Mouse (Mus musculus) megakaryocyte, embryonic 14.5 days (primary cell): ENCODE measurements at regions not wholly inside any gene's neighbourhood (a gene's known extent, or its start where the extent isn't known, plus 50 kb on each side); places are given as distances from the start of the nearest gene placed in this dataset.

Experiments
- FLI1 ChIP-seq: IDR thresholded peaks from 2 replicates; pipeline ENCODE4 v1.6.1; 2012; ENCODE audit warnings: low read length, inconsistent platforms, mixed read lengths
- GATA1 ChIP-seq: IDR thresholded peaks from 3 replicates; pipeline ENCODE4 v1.6.1; 2012; ENCODE audit warnings: mixed read lengths, low read length, inconsistent platforms, borderline replicate concordance

DNA sequence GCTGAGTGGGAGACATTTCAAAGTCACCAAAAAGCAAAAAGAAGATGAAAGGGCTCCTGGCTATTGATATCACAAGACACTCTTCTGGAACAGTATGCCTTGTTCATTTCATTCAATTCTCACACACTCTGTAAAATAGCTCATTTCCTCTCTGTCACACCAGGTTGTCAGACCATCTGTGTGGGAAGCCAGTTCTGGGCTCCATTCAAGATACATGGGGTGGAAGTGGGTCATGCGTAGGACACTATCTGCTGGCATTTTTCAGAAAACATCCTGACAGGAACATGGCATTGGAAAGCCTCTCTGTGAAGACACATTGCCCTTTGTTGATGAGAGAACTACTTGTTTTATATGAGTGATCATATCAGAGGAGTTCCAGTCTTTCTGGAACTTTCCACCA is 162.1 kb upstream of the Rag2 start:
- TF ChIP-seq GATA1 (no peak), FLI1 (no peak)
